Mouse (Mus musculus) heart, postnatal 0 days (tissue): Measurements from ENCODE around the gene A530016L24Rik.

Experiments used
- CTCF ChIP-seq: IDR thresholded peaks from 2 replicates; pipeline ENCODE4 v1.5.1; 2016; ENCODE audit warnings: antibody characterized with exemption, control low read depth, low read depth
- EP300 ChIP-seq: IDR thresholded peaks from 2 replicates; pipeline ENCODE4 v1.6.1; 2016; ENCODE audit warnings: antibody characterized with exemption, low read depth

DNA sequence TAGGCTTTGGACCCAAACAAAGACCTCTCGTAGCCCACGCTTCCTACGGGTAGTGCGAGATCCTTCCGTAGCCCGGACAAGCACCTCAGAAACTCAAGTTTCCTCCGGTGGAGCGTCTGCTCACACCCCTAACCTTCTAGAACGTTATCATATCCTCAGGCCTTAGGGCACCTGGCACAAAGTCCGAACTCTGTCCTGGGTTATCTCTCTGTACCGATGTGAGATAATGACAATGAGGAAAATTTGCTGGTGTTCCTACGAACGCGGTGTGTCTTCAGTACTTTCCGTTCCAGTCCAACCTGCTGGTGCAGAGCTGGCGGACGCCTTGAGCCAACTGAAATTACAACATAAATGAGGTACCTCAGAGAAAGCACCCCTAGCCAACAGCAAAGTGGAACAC lies 23.3 kb upstream of the A530016L24Rik start:
- no peak for TF ChIP-seq CTCF
- TF ChIP-seq EP300: no peak
